Comparison of ENCODE assay signal across 31 mouse cellular contexts in the genomic region with DNA sequence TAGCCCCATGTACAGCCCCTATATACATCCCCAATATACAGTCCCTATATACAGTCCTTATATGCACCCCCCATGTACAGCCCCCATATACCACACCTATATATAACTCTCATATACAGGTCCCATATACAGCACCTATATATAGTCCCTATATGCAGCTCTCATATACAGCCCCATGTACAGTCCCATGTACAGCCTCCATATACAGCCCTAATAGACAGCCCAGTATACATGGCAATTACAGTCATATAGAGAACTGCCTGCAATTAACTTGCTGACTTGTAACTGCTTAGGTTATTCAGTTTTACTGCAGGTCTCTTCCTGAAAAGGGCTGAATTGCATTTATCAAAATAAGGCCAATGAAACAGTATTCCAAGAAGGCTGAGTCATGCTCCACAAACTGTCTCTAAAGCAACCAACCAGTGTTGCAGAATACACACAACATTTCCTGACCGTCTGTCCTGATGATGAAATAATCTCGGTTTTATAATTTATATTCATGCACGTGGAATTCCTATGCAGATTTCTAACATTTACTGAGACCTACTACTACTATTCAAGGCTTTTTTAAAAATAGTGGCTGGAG. TPM values are rescaled to one million over a fixed set of nuclear protein-coding genes. Genes with fewer than 3 reads are reported as not detected.
DNase-seq lines count a peak whose midpoint lies in the region; ATAC-seq lines count a peak whose summit lies in the region.
"Had no signal": no experiment of that assay in that cellular context is flagged by ENCODE, and none has a peak within 500 bp of the region (broad histone marks: within the 10 kb centered on the region; RNA-seq: fewer than 3 reads in every experiment).

No protein-coding gene starts in this region.

- ATAC-seq in common myeloid progenitor, adult 5-6 weeks (replicated peaks; ENCODE audit: low read depth, poor library complexity, severe bottlenecking), result peak; percentile 87
- no peak for ATAC-seq in activated CD4-positive, CD25-positive, alpha-beta regulatory T cell, adult 4 months

- 21% methylated on average over 3 of the region's 3 CpGs for WGBS in large intestine, adult 2 months

- DNase-seq in layer of hippocampus, adult 9-11 months, result peak; percentile 34
- no peak for DNase-seq in layer of hippocampus, adult 8-10 months (ENCODE audit: low spot score in 2 of 2)
- peak; percentile 52 for DNase-seq in NIH3T3 (ENCODE audit: low read depth)
- peak; percentile 64 for DNase-seq in large intestine, adult 2 months (ENCODE audit: low read depth, low spot score)
- DNase-seq in testis, postnatal 14 days (ENCODE audit: low spot score), result no peak
- no peak for DNase-seq in gastrocnemius, postnatal 4 days (ENCODE audit: low spot score in 2 of 2)
- DNase-seq: adrenal gland, postnatal 10 days; cerebellum, adult 11-12 months; cerebellum, postnatal 14 days; embryo, embryonic 11 days; gastrocnemius, postnatal 10 days; kidney, postnatal 14 days; lung, postnatal 4 days; thymus, adult 2 months had no signal

RNA-seq across cellular contexts. Expression of a gene that starts 13.1 kb away (rescaled TPM):
- not detected for total RNA-seq in layer of hippocampus, adult 8-10 months (2022)
- total RNA-seq in common myeloid progenitor, adult 5-6 weeks (2017), result 0.55 TPM in 1 of 2 replicates, not detected in the other
- not detected in 2 replicates for polyA plus RNA-seq in large intestine, adult 2 months (2012; rRNA removed)
- total RNA-seq in gastrocnemius, postnatal 4 days (2021), result not detected
- polyA plus RNA-seq in activated CD4-positive, CD25-positive, alpha-beta regulatory T cell, adult 4 months (2017; shearing (Covaris generic)), result 1 to 10 TPM in 1 of 2 experiments, under 1 TPM in 1; 0.33 to 1.0 TPM
- total RNA-seq: adrenal gland, postnatal 10 days; CH12.LX; gastrocnemius, postnatal 10 days; layer of hippocampus, postnatal 14 days; left cerebral cortex, postnatal 10 days; MEL had no signal
- polyA plus RNA-seq: forebrain, embryonic 11.5 days; frontal cortex, adult 2 months; heart, postnatal 0 days; hindbrain, embryonic 13.5 days; intestine, embryonic 14.5 days; limb, embryonic 12.5 days; liver, embryonic 14.5 days; lung, embryonic 15.5 days; midbrain, embryonic 11.5 days; neural tube, embryonic 14.5 days; thymus, adult 2 months; urinary bladder, adult 2 months had no signal

RNA-seq across cellular contexts. Expression of a gene that starts 49.3 kb away (rescaled TPM):
- total RNA-seq in layer of hippocampus, adult 8-10 months (2022), result 10 to 100 TPM; 61.0 to 71.9 (median 67.6) TPM
- total RNA-seq in common myeloid progenitor, adult 5-6 weeks (2017), result 18.7 and 33.2 TPM in 2 replicates
- polyA plus RNA-seq in large intestine, adult 2 months (2012; rRNA removed), result 5.3 and 7.4 TPM in 2 replicates
- 10 to 100 TPM; 29.4 to 34.2 TPM for total RNA-seq in gastrocnemius, postnatal 4 days (2021)
- 10 to 100 TPM; 17.4 to 22.5 TPM for polyA plus RNA-seq in activated CD4-positive, CD25-positive, alpha-beta regulatory T cell, adult 4 months (2017; shearing (Covaris generic))

Comparison
In these comparisons a context has a peak if more than half of its experiments do, and no peak if none do; other contexts are left out.
1. DNase-seq: peak in layer of hippocampus, adult 9-11 months (single experiment), NIH3T3 (single experiment) and large intestine, adult 2 months (single experiment); none in layer of hippocampus, adult 8-10 months (0 of 2), testis, postnatal 14 days (single experiment) and gastrocnemius, postnatal 4 days (0 of 2).